Mouse (Mus musculus): ENCODE measurements around the gene Eln. TPM values are rescaled to one million over a fixed set of nuclear protein-coding genes. Genes with fewer than 3 reads are reported as not detected.

The Eln gene
- total RNA-seq (2021) = 100 to 1,000 TPM in 1 of 2 experiments, 10 to 100 TPM in 1; 49.4 to 112 TPM
- long read RNA-seq, experiment 1, transcript Eln-201 (37 exons, 3,853 nt) = major isoform, 6 of 17 reads
- long read RNA-seq, experiment 1, partial matches to known transcripts = 9 of 17 reads
- long read RNA-seq, experiment 1, other reads (novel, unspliced or antisense) = 2 of 17 reads
- long read RNA-seq, experiment 2, transcript Eln-201 (37 exons, 3,853 nt) = major isoform, 14 of 52 reads
- long read RNA-seq, experiment 2, partial matches to known transcripts = 33 of 52 reads
- long read RNA-seq, experiment 2, other reads (novel, unspliced or antisense) = 5 of 52 reads

DNA sequence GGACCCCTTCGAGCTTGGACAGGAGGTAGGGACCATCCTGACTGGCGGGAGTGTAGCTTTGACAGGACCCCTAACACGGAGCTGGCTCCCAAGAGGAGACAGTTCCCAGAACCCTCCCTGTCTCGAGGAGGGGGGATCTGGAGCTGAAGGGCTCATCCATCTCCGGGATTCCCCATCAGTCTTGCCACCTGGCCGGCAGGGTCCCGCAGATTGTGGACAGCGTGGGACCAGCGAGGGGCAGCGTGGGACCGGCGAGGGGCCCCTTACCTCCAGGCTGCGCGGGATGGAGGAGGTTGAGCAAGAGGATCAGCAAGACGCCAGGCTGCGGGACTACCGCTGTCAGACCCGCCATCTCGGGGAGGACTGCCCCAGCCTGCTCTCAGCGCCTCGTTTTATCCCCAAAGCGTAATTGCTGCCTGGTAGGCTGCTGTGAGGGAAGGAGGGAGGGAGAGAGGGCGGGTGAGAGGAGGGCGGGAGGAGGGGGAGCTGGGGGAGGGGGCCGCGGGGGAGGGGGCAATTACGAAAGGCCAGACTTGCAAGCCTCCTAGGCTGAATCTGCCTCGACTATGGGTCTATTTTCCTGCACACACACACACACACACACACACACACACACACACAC, at the start of gene Eln:
Gene Eln, minus strand, starts transcription at position 434 of the 622 bp plus-strand sequence.
- peak; percentile 31 to 37 for DNase-seq (ENCODE audit: low spot score in 2 of 2)

DNA sequence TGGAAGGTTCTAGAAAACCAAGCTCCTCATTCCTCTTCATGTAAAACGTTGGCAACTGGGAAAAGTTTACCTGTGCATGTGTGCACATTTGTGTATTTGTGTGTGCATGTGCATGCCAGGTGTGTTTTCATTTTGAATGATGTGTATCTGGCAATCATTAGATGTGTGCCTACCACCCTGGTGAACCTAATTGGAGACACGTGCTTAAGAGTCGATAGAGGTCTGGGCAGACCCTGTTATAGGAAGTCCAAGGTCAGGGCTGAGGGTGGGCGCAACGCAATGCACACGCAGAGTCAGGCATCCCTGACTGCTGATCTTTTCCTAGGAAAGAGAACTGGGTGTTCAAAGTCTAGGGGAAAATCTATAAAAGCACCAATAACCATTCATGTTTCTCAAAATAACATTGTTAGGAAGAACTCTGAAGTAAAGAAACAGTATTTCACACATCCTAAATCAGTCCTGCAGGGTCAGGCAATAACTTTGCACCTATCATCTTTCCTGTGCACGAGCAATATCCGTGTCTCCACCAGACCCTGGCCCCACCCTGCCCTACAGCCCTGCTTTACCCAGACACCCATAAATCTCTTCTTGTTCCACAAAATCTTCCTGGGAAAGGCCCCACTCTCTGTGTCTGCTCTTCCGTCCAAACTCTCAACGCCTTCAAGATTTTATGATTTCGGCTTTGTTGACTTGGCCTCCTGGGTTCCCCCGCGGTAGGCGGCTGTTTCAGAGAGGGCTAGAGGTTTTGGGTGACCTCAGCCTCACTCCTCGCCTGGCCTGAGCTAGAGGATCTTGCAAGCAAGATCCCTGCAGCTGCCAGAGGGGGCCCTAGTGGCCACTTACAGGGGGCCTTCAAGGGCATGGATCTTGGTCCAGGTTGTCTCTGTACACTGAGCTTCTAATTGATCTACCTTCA, 43.2 kb upstream of the Eln start:
- DNase-seq (ENCODE audit: low spot score in 2 of 2) = no peak

DNA sequence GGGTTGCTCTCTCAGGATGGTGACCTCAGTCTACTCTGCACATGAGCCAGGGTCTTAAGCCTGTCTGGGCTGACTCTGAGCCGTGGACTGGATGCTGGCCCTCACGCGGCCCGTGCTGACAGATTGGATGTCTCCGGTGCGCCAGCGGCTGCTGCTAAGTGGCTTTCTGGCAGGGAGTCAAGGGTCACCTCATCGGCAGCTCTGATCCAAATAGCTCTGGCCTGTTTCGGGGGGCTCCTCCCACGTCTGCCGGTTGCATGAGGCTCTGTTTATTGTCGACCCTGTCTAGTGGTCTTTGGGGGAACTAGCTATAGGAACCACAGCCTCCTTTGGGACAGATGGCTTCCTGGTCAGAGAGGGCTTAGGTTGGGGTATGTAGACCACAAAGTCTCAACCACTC, 41.1 kb upstream of the Eln start:
- DNase-seq (ENCODE audit: low spot score in 2 of 2) = no peak

DNA sequence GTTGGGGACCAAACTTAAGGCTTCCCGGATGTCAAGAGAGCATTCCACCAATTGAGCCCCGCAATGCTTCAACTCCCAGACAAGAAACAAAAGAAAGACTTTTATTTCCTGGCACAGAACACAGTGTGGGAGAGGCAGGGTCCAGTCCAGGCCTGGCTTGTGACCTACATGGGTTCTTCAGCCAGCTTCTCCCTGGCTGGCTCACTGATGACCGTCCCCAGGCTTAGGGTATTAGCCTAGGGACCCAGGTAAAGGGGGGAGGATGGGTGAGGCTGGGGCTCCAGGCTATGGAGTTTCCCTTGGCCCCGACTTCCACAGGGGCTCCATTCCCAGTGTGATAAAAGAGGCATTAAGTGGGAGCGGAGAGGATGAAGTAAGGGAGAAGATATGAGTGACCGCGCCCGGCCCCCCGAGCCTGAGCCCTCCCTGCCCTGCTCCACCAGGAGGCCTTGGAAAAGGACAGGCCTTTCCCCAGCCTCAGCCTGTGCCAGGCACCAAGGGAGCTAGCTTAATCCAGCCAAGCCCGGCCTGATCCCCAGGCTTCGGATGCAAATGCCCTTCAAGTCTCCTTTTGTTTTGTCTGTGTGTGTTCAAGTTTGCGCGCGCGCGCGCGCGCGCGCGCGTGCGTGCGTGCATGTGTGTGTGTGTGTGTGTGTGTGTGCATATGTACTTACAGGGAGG, 38.7 kb upstream of the Eln start:
- DNase-seq (ENCODE audit: low spot score in 2 of 2) = no peak

DNA sequence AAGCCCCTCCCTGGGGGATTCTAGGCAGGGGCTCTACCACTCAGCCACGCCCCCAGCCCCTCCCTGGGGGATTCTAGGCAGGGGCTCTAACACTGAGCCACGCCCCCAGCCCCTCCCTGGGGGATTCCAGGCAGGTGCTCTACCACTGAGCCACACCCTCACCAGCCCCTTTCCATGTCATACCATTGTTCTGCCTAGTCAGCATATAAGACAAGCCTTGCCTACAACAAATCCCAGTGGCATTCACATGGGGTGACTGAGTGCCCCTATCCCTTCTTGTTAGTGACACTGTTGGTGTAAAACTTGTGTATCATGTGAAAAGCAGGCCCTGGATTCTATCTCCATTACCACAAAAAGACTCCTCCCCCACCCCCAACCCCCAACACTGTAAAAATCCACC, 36.7 kb upstream of the Eln start:
- no peak for DNase-seq (ENCODE audit: low spot score in 2 of 2)

DNA sequence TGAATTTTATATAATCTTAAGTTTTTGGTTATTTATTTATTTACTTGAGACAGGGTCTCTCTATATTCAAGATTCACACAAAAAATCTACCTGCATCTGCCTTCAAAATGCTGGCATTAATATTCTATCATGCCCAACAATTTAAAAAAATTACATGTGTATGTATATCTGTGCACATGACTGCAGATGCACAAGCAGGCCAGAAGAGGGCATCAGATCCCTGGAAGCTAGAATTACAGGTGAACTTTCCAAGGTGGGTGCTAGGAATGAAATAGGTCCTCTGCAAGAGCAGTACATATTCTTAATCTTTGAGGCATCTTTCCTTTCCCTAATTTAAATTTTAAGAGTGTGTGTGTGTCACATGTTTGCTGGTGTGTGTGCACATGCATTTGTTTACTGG, 33.8 kb upstream of the Eln start:
- no peak for DNase-seq (ENCODE audit: low spot score in 2 of 2)

DNA sequence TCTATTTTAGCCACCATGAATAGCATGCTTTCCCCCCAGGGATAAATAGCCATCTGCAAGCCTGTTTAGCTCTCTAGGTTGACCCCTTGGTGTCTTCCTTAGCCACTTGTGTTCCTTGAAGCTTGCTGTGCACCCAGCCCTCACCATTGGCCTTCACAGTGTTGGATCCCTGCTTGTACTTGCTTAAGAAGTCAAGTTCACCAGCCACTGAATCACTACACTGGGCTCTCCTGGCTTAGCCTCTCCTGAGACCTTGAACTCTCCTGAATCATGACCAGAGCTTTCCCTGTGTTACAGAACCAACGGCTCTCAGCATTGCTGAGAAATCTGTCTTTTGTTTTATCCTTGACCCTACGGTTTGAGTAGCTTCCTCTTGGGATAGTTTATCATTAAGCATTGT, 33.0 kb upstream of the Eln start:
- no peak for DNase-seq (ENCODE audit: low spot score in 2 of 2)

DNA sequence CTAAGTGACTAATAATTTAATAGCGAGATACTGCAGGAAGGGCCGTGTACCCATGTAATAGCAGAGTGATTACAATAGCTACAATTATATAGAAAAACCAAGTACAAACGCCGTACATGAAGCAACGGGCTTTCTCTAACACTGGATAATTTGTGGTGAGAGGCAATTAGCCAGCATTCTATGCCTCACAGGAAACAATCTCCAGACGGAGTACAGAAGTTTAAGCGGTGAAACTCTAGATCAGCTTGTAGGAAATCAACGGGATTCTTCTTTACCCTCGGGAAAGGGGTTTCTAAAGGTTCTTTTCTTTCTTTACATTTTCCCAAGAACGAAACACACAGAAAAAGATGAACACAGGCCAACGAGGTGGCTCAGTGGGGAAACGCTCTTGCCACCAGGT, 29.4 kb upstream of the Eln start:
- no peak for DNase-seq (ENCODE audit: low spot score in 2 of 2)

DNA sequence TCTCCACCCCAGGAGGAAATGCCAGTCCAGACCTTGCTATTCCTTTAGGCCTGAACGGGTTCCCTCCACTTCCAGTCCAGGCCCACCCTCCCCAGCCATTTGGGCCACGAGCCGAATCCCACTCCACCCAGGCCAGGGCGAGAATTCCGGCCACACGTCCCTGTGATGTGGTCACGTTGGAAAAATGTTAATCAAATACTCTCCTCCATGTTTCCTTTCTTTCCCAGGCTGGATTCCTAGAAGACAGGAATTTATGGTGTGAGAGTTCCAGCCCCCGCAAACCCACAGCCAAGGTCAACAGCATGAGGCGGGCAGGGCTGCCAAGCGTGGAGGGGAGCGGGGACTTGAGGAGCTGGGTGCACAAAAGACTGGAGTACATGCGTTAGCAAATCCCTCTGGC, 25.4 kb upstream of the Eln start:
- no peak for DNase-seq (ENCODE audit: low spot score in 2 of 2)

DNA sequence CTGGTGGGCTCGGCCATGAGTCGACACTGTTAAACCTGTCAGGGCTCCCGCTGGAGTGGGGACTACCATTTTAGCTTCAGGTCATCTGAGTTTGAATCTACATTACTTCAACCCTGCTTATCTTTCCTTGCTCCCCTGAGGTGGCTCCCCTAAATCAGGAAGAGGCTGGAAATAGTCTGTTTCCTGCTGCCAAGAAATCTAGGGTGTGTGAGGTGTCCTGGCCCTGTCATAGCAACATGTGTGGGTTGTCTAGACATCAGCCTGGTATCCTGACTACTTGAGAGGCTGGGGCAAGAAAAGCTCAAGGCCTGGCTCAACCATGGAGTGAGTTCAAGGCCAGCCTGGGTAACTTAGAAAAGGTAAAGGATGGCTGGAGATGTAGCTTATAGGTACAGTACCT, 24.6 kb upstream of the Eln start:
- DNase-seq (ENCODE audit: low spot score in 2 of 2) = no peak

DNA sequence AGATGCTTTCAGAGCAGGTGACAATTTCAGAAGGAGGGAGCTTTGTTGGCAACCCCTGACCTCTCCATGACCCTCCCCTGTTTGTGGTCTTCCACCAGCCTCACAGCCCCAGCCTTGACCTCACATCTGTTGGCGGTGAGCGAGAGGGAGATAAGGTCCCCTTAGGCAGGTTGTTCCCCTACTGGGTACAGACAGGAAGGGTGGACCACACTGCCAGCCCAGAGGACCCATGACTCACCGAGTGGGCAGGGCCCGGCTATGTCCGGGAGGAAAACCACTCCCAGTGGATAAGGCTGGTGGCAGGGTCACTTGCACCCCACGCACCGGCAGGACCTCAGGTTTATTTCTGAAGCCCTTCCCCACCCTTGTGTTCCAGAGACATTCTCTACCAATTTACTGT, 22.1 kb upstream of the Eln start:
- DNase-seq (ENCODE audit: low spot score in 2 of 2) = no peak

DNA sequence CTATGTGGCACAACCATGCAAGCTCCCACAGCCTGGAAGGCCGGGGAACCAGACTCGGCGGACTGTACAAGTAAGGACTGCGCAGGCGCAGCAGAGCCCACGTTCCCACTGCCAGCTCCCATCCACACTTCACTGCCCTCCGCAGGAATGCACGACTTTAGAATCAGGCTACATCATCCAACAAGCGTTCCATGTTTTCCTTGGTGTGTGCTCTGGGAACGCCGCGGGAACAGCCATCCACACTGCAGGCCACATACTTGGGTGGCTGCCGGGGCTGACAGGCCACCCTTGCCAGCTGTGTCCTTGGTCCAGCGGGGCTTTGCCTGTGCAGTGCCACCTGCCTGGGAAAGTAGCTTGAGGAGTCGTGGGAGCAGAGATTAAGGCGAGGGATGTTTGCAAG, 18.3 kb upstream of the Eln start:
- DNase-seq (ENCODE audit: low spot score in 2 of 2) = no peak

DNA sequence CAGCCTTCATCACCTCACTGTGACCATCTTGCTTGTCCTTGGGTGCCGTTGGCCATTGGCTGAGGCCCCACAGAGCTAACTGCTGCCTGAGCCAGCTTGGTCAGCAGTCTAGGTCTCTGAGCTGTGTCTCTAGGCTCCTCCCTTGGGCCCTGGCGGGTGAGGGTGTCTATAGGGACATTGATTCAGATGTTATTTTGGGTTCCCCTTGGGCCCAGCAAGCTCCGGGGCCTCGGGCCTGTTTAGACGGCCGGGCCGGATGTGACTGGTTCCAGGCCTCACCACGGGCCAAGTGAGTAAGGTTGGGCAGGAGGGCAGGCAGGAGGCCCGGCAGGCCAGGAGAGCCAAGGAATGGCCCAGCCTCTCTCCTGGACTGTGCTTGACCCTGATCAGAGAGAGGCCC, 16.2 kb upstream of the Eln start:
- DNase-seq (ENCODE audit: low spot score in 2 of 2) = no peak

DNA sequence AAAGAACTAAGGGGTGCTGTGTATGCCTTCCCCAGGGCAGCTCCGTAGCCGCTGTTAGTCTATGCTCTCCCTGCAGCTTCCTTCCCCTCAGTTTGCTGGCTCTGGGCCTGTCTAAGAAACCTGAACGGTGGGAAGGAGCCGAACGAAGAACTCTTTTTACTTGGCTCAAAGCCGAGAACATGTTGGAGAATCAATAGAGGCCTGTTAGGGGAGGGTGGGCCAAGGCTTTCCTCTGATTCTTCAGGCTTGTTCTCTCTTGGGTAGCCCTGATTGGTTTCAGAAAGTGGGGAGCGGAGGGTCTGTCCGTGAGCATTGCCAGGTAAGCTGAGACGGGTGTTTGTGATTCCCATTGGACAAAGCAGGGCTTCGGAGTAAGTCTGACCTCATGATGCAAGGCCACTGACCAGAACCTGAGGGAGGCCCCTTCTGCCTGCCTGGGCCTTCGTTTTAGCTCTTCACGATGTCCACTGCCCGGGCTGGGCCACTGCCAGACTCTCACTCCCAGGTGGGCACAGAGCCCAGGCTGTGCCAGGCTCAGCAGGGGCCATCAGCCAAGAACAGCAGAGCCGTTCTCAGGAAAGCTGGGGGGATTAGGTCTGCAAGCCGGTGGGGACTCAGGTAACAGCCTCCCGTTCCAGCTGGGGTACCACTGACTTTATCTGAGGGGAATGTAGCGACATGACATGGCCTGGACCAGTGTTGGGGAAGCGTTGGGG, 14.4 kb upstream of the Eln start:
- peak; percentile 27 to 67 for DNase-seq (ENCODE audit: low spot score in 2 of 2)

DNA sequence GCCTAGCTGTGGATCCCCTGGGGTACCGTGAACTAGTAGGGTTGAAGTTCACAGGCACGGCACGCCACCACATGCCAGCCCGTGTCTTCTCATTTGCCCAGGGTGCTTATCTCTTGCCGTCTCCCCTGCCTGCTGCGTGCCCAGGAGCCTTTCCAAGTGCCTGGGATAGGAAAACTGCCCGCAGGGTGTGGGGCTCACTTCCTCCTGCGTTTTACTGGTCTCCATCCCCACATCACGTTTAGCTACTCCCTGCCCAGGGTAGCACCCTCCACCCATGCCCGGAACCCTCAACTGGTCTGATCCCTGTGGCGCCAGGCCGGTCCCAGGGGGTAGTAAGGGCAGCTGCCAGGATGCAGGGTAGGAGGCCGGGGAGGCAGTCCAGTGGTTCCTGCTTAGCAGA, 8.9 kb upstream of the Eln start:
- DNase-seq (ENCODE audit: low spot score in 2 of 2) = no peak

DNA sequence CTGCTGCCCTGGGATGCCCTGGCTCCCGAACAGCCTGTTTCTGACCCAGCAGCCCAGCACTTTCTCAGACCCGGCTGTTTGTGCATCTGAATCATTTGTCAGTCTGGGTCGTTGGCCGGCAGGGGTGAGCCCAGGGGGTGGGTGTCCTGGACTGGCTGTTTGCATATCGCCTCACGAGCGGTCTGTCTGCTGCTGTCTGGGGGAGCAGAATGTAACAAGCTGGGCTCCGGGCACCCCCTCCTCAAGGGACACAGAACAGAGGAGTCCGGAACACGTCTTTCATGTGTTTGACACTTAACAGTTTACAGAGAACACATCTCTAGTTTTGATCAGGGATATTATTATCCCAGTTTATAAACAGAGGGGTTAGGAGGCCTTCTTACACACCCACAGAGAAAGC, 7.0 kb upstream of the Eln start:
- DNase-seq (ENCODE audit: low spot score in 2 of 2) = no peak

DNA sequence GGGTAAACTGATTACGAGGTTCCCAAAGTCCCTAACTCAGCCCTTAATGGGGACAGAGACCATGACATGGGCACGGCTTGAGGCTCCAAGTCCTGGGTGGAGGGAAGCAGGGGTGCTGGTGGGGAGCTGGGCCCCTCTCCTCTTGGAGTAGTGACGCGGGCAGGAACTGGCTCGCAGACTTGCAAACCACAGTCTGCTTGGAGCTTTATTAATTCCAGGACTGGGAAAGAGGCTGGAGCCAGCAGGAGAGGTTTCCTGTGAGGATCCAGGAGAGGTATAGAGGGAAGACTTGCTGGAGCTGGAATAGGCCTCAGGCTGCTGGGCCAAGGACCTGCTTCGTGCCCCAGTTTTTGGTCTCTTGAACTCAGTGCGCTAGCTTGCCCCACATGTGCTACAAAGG, 3.3 kb upstream of the Eln start:
- no peak for DNase-seq (ENCODE audit: low spot score in 2 of 2)

DNA sequence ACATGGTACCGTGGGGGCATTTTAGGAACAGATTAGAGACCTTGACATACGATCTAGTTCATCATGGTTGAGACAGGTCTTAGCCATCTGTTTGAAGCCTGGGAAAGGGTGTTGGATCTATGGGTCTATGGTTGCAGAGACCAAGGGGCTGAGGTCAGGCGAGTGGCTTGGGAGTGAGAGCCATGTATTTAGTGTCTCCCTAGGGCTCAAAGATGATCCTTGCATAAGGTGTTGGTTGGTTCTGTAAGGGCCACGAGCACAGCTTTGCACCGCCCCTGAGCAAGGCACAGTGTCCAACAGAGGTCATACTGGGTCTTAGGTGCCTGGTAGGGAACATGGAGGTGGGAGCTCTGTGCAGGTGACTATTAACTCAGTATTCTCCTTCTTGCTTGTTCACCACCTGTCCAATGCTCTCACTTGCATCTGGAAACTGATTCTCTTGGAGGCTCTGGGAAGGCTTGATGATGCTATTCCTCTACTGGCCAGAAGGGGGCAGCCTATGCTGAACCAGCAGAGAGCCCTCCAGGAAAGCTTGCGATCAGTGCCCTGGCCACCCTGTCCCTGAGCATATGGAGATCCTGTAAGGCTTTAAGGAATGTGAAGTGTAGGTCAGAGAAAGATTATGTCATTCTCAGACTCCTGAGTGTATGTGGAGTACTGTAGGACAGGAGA, 960 bp upstream of the Eln start:
- DNase-seq (ENCODE audit: low spot score in 2 of 2) = peak; percentile 71 to 72

DNA sequence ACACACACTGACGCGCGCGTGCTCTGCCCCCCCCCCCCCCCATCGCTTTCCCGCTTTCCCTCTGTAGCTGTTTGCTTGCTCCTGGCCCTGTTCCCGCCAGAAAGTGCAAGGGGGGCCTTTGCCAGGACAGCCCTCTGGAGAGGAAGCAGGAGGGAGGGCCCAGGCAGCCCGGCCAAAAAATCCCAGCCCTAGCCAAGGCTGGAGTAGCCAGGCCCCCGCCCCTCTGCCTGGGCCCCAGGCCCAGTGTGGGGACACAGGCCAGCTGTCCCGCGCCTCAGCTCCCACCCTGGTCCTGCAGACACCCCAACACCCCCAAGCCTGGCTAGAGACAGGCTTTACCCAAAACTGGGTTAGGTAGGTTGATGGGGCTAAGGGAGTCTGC, 380 bp upstream of the Eln start:
- DNase-seq (ENCODE audit: low spot score in 2 of 2) = peak; percentile 72 to 88

DNA sequence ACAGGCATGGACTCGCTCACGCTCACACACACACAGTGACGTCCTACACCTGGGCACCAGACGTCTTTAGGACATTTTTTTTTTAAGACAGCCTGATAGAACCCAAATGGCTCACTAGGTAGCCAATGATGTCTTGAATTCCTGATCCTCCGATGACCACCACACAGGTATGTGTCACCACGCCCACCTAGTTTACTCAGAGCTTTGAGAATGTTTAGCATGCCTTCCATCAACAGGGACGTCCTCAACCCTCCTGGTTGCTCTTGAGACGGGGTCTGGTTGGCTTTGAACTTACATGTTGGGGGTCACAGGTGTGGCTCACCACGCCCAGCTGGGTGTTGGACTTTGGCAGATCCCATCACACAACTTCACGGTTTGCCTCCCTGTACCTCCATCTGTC, 922 bp downstream of the Eln start:
- DNase-seq (ENCODE audit: low spot score in 2 of 2) = no peak
